Mouse (Mus musculus): ENCODE measurements at regions not wholly inside any gene's neighbourhood (a gene's known extent, or its start where the extent isn't known, plus 50 kb on each side); places are given as distances from the start of the nearest gene placed in this dataset.

DNA sequence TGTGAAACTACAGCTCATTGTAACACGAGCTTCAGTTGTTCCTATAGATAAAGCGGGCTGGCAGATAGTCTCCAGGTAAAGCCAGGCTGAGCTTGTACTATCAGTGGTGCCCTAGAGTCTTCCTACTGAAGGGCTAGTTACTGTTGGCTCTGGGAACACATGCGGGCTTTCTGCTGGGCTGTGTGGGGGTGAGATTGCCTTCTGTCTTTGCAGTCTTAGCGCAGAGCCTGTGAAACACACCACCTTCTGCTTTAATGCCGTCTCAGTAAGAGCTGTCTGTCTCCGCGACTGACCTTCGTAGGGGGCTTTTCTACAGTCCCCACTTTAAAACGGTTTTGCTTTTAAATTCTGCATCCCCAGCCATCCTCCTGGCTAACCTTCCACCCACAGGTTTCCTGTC is 76.7 kb downstream of the Trim29 start:
- no peak for TF ChIP-seq CTCF (conservative IDR thresholded peaks at IDR 0.05)
- Histone ChIP-seq H3K4me3 (no peak overlapping the region), H3K27ac (no peak overlapping the region)
- DNase-seq (ENCODE audit: low spot score in 2 of 2): no peak

DNA sequence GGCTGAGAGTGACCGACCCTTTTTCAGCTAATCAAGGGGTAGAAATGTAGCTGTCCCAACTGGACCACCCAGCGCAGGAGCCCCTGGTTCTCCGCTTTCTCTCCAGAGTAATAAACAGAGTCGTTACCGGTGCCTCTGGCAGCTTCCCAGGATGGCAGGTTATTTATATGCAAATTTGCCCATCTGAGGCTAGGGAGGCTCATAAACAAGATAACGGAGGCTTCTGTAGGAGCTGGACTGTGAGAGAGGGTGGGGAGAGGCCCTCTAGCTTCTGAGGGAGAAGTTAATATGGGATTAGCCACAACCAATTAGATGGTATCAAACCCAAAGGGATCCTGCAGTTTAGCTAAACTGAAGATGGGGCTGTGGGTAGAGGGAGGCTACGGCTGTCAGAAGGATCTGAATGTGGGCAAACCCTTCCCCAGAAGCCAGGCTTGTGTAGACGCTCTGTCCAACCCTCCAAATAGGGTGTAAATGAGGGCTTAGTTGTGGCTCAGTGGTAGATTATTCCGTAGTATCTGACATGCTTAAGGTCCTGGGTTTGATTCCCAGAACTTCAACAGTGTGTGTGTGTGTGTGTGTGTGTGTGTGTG is 78.9 kb downstream of the Trim29 start:
- no peak for DNase-seq (ENCODE audit: low spot score in 2 of 2)
- TF ChIP-seq CTCF (conservative IDR thresholded peaks at IDR 0.05): no peak
- no peak overlapping the region for H3K27ac ChIP-seq
- no peak overlapping the region for H3K4me3 ChIP-seq

DNA sequence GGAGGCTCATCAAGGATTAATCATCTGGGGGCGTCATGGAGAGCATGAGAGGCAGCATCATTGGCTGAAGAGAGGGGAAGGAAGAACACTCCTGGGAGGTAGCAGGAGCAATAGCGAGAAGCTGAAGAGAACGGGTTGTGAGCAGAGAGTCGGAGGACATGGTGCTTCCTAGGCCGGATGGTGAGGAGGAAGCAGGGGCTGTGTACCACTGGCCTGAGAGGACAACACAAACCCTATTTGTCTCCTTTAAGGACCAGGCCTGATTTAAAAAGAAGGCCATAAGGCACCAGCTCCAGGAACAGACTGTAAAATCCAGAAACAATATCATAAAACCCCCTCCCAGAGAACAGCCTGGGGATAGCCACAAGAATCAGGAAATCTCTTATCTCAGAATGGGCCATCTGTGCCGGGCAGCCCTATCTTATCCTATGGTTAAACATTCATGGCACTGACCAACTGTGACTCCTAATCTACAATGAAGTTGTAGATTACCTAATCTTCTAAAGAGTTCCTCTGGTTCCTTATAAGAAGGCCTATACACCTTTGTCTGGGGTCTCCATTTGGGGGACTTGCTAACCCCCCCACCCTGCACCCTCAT is 81.9 kb downstream of the Trim29 start:
- TF ChIP-seq CTCF (conservative IDR thresholded peaks at IDR 0.05): no peak
- Histone ChIP-seq H3K27ac (no peak overlapping the region), H3K4me3 (no peak overlapping the region)
- DNase-seq (ENCODE audit: low spot score in 2 of 2): no peak

DNA sequence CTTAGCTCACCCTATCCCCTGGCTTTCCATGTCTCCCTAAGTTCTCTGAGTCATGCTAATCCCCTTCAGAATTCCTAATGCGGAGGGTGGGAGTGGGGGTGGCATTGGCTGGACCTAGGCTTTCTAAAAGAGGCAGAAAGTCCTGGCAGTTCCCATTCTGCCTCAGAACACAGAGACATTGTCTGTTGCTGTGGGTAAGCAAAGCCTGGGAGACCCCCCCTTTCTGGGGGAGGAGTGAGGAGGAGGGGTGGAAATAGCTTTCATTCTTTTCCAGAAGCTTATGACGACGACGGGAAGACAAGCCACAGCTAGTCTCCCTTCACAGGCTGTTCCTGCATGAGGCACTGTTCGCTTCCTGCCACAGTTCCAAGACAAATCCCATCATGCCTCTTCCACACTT is 83.6 kb downstream of the Trim29 start:
- 0 out of 2 replicates have a peak overlapping the region, but pooled peaks have one; percentile 36 for H3K27ac ChIP-seq
- TF ChIP-seq CTCF (conservative IDR thresholded peaks at IDR 0.05): no peak
- H3K4me3 ChIP-seq: no peak overlapping the region
- peak in 1 of 2 experiments; percentile 21 for DNase-seq (ENCODE audit: low spot score in 2 of 2)

DNA sequence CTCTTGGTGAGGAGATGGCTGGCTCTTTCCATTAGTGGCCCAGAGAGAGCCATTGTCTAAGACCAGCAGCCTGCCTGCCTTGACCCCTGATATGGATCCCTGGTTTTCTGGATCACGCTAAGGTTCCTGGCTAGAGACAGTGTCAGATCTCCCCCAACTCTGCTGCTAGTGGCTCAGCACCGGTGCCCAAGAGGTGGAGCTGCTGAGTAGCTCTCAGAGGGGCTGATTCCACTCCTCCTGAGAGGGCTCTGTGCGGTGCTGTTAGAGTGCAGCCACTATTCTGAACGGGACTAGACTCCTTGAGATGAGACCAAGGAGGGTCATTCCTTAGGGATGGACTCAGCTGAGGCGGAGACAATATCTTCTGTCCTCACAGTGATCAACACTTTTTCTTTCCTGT is 84.6 kb downstream of the Trim29 start:
- TF ChIP-seq CTCF (conservative IDR thresholded peaks at IDR 0.05): peak; percentile 73
- DNase-seq (ENCODE audit: low spot score in 2 of 2): no peak
- H3K4me3 ChIP-seq: no peak overlapping the region
- no peak overlapping the region for H3K27ac ChIP-seq

DNA sequence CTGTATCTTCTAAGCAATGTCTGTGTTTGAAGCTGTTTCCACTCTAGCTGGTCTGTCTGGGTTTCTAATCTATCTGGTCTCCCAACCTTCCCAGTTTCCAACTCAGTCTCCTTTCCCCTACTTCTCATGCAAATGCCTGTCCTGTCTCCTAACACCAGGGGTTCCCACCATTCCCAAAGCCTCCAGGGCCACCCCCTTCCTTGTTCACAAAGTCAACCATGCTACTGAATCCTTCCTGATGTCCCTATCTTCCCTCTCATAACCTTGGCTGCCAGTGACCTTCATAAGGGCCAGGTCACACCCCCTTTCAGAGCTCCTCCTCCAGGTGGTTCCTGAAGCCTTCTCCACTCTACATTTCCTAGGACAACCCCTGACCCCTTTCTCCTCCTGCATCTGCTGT is 85.9 kb downstream of the Trim29 start:
- no peak for DNase-seq (ENCODE audit: low spot score in 2 of 2)
- Histone ChIP-seq H3K4me3 (no peak overlapping the region), H3K27ac (no peak overlapping the region)
- no peak for TF ChIP-seq CTCF (conservative IDR thresholded peaks at IDR 0.05)

DNA sequence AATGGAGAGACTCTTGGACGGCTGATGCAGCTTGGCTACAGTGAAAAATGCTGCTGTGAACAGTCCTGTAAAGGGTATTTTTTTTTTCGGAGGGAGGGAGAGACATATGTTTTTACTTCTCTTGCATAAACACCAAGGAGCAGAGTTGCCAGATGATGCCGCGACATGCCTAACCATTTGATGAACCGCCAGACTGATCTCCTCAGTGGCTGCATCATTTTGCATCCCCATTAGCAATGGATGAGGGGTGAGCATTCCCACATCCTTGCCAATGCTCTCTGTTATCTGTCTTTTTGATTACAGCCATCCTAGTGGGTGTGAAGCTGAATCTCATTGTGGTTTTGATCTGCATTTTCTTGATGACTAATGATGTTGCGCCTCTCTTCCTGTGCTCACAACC is 97.8 kb downstream of the Trim29 start:
- Histone ChIP-seq H3K4me3 (no peak overlapping the region), H3K27ac (no peak overlapping the region)
- peak in 1 of 2 experiments; percentile 29 for DNase-seq (ENCODE audit: low spot score in 2 of 2)
- no peak for TF ChIP-seq CTCF (conservative IDR thresholded peaks at IDR 0.05)

DNA sequence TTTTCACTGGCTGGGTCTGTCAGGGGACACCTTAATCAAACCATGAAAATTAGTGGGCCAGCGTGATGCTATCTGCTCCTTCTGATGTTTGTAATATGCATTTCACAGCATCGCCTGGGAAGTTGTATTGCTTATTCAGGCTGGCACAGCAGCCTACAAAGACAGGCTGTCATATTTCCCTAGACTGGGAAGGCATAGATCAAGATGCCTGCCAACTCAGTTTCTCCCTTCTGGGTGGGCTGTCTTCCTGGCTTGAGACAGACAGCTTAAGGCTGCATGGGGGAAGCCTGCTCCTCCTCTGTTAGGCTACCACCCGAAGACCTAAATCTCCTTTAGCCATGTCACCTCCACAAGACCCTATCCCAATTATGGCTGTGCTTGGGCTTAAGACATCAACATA is 101.8 kb downstream of the Trim29 start:
- TF ChIP-seq CTCF (conservative IDR thresholded peaks at IDR 0.05): no peak
- Histone ChIP-seq H3K4me3 (no peak overlapping the region), H3K27ac (no peak overlapping the region)
- peak in 1 of 2 experiments; percentile 11 for DNase-seq (ENCODE audit: low spot score in 2 of 2)

DNA sequence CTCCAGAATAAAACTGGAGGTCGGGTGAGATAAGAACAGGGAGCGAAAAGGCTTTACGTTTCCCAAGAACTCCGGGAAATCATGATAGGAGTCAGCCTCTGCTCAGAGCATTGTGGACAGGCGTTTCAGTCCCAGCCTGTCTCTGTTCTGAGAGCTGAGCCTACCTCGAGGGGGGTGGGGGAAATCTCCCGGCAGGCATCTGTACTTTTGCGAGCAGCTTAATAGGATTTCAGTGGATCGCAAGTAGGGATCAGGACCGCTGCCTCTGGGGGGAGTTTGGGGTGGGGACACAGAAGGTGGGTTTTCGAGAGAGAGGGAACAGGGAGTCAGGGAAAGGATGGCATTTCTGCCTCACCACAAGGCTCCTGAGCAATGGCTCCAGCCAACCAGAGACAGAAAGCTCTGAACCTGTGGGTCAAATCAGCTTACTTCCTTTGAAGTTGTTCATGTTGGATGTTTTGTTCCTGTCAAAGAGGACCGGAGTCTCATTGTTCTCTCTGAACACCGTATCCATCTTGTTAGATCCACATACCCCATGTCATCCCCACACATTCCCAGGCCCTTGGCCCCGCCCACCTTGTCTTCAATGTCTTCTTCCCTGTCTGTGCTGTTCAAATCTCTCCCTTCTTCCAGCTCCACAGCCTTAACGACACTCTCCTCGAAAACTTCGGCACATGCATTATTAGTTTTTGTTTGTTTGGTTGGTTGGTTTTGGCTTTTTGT is 109.5 kb downstream of the Trim29 start:
- no peak for TF ChIP-seq CTCF (conservative IDR thresholded peaks at IDR 0.05)
- no peak for DNase-seq (ENCODE audit: low spot score in 2 of 2)
- H3K4me3 ChIP-seq: no peak overlapping the region
- no peak overlapping the region for H3K27ac ChIP-seq

DNA sequence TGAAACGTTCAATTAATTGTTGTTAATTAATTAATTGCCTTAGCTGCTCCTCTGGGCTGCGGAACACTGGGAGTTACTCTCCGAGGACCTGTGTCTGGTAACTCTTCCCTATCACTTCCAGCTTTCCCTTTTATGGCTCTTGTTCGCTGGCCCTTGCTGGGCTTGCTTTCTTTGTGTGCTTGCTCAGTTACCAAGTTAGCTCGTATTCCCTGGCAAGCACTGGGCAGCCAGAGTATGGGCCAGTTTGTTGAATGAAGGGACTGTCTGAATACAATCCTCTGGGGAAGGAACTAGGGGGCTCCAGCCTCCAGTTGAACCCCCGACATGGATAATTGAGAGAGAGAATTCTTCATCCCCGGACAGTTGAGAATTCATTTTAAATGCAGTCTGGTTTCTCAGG is 116.4 kb downstream of the Trim29 start:
- no peak for DNase-seq (ENCODE audit: low spot score in 2 of 2)
- TF ChIP-seq CTCF (conservative IDR thresholded peaks at IDR 0.05): no peak
- Histone ChIP-seq H3K4me3 (no peak overlapping the region), H3K27ac (no peak overlapping the region)

DNA sequence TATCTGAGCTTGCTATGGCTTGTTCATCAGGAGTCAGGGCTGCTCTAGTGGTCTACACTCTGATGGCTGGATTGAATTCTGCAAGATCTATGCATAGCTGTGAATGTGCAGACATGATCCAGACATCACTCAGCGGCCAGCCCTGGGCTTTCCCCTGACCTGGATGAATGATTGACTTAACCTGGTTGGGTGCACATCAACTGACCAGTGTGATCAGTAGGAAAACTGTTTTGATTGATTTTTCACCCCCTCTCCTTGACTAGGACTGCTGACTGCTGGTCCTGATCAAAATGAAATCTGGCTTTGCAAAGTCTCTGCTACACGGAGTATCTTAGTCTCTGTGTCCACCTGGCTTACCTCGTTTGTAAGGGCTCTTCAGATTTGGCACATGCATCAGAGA is 123.3 kb downstream of the Trim29 start:
- no peak for TF ChIP-seq CTCF (conservative IDR thresholded peaks at IDR 0.05)
- H3K27ac ChIP-seq: no peak overlapping the region
- H3K4me3 ChIP-seq: no peak overlapping the region
- no peak for DNase-seq (ENCODE audit: low spot score in 2 of 2)

DNA sequence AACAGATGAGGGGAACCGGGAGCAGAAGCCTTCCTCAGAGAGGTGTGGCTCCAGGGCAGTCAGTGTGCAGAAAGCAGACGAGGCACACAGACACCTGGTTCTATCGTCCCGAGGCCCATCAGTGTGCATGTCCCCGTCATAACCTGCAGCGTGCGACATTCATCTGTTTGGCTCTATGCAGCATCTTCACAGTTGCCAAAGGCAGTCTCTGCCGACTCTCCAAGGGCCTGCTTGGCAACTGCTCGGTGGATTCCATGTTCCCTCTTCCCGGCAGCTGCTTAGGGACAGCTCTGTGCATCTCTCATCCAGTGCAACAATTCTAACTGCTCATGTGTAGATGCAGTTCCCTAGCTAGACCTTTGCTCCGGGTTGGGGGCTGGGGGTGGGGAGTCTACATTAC is 127.8 kb downstream of the Trim29 start:
- no peak for TF ChIP-seq CTCF (conservative IDR thresholded peaks at IDR 0.05)
- DNase-seq (ENCODE audit: low spot score in 2 of 2): no peak
- Histone ChIP-seq H3K4me3 (no peak overlapping the region), H3K27ac (no peak overlapping the region)

DNA sequence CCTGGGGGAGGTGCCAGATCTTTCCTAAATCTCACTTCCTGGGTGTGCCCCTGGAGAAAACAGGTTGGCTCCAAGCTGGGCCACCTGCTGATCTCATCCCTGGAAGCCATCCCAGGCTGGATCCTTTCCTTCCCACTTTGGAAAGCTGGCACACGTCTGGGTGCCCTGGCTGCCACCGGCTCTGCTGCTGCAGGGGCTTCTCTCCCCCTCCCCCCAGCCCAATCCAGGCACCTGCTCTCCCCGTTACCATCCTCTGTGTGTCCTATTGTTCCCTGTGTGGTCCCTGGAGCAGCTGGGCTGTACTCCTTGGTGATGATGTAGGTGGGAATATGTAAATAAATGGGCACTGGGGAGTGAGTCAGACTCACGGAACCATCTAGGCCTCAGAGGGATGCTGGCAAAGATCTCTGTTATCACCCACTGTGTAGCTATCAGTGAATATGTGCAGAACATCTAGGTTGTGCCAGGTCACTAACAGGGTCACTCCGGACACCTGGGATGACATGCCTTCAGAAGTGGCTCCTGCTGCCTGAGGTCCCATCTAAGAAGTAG is 130.4 kb downstream of the Trim29 start:
- no peak overlapping the region for H3K4me3 ChIP-seq
- TF ChIP-seq CTCF (conservative IDR thresholded peaks at IDR 0.05): no peak
- H3K27ac ChIP-seq: peak overlapping the region; percentile 28; the same call in 1 of the 2 replicates
- DNase-seq (ENCODE audit: low spot score in 2 of 2): no peak
